Mouse (Mus musculus): Measurements from ENCODE around the gene Gm21677. TPM values are rescaled to one million over a fixed set of nuclear protein-coding genes. Genes with fewer than 3 reads are reported as not detected.
"Not testable (repeated sequence)": the region's sequence is repeated elsewhere in the genome, so short reads cannot be mapped to it uniquely, and the experiment has no call there.

The Gm21677 gene
- total RNA-seq (2014; rRNA removed) (not detected in 2 replicates), polyA plus RNA-seq (2012; rRNA removed) (not detected in 2 replicates)

DNA sequence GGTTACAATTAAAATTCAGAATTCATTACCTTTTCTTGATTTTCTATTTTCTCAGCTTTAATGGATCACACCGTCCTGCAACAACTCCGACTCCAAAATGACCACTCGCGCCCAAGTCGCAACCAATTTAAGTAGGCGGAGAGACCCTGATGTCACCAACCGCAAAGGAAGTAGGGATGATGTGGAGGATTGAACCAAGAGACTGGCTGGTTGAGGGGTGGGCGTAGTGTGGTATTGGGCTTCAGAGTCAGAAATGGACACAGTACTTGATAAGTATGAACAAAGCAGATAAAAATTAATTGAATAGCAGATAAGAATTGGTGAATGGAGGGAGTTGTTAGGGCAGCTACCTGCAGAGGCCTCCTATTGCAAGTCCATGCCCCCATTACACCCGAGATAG, at the start of gene Gm21677:
TSS of gene Gm21677 (minus strand) at position 101 of the 400 bp plus-strand sequence.
- H3K27ac ChIP-seq (replicated peaks; ENCODE audit: insufficient read depth, low read depth, low read length); DNase-seq (ENCODE audit: extremely low read depth, low read depth, low spot score); H3K27me3 ChIP-seq (ENCODE audit: control insufficient read depth, insufficient read depth, low read length); H3K4me1 ChIP-seq (ENCODE audit: control insufficient read depth, insufficient read depth, low read length); H3K4me3 ChIP-seq (ENCODE audit: insufficient read depth, low read depth, low read length); H3K9ac ChIP-seq (ENCODE audit: low read depth, low read length); H3K79me2 ChIP-seq (ENCODE audit: control insufficient read depth, insufficient read depth, low read length); H3K36me3 ChIP-seq (ENCODE audit: control insufficient read depth, insufficient read depth, low read length): not testable (repeated sequence)
- WGBS: no CpG with 5 or more reads among the region's 9 CpGs

DNA sequence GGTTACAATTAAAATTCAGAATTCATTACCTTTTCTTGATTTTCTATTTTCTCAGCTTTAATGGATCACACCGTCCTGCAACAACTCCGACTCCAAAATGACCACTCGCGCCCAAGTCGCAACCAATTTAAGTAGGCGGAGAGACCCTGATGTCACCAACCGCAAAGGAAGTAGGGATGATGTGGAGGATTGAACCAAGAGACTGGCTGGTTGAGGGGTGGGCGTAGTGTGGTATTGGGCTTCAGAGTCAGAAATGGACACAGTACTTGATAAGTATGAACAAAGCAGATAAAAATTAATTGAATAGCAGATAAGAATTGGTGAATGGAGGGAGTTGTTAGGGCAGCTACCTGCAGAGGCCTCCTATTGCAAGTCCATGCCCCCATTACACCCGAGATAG, 39.0 kb upstream of the Gm21677 start, which contains the start of gene Gm21693:
TSS of gene Gm21693 (minus strand) at position 101 of the 400 bp plus-strand sequence.
- not testable (repeated sequence) for H3K27ac ChIP-seq (replicated peaks; ENCODE audit: insufficient read depth, low read depth, low read length); H3K9ac ChIP-seq (ENCODE audit: low read depth, low read length); H3K36me3 ChIP-seq (ENCODE audit: control insufficient read depth, insufficient read depth, low read length); H3K79me2 ChIP-seq (ENCODE audit: control insufficient read depth, insufficient read depth, low read length); H3K4me3 ChIP-seq (ENCODE audit: insufficient read depth, low read depth, low read length); H3K27me3 ChIP-seq (ENCODE audit: control insufficient read depth, insufficient read depth, low read length); H3K4me1 ChIP-seq (ENCODE audit: control insufficient read depth, insufficient read depth, low read length); DNase-seq (ENCODE audit: extremely low read depth, low read depth, low spot score)
- no CpG with 5 or more reads among the region's 9 CpGs for WGBS

DNA sequence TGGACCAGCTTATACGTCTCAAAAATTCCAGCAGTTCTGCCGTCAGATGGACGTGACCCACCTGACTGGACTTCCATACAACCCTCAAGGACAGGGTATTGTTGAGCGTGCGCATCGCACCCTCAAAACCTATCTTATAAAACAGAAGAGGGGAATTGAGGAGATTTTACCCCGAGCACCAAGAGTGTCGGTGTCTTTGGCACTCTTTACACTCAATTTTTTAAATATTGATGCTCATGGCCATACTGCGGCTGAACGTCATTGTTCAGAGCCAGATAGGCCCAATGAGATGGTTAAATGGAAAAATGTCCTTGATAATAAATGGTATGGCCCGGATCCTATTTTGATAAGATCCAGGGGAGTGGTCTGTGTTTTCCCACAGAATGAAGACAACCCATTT, 34.4 kb upstream of the Gm21677 start:
- H3K9ac ChIP-seq (ENCODE audit: low read depth, low read length); H3K4me1 ChIP-seq (ENCODE audit: control insufficient read depth, insufficient read depth, low read length); H3K27ac ChIP-seq (replicated peaks; ENCODE audit: insufficient read depth, low read depth, low read length); DNase-seq (ENCODE audit: extremely low read depth, low read depth, low spot score); H3K36me3 ChIP-seq (ENCODE audit: control insufficient read depth, insufficient read depth, low read length); H3K27me3 ChIP-seq (ENCODE audit: control insufficient read depth, insufficient read depth, low read length); H3K4me3 ChIP-seq (ENCODE audit: insufficient read depth, low read depth, low read length); H3K79me2 ChIP-seq (ENCODE audit: control insufficient read depth, insufficient read depth, low read length): not testable (repeated sequence)
- WGBS: no CpG with 5 or more reads among the region's 11 CpGs

Other genes with a start within 250 kb of the Gm21677 start
- gene Gm21693, start 38.9 kb upstream of the Gm21677 start, total RNA-seq (2014; rRNA removed): not detected in 2 replicates
- not detected in 2 replicates for gene Gm21693, start 38.9 kb upstream of the Gm21677 start, polyA plus RNA-seq (2012; rRNA removed)
- not detected in 2 replicates for gene Gm21704, start 103.7 kb upstream of the Gm21677 start, total RNA-seq (2014; rRNA removed)
- not detected in 2 replicates for gene Gm21704, start 103.7 kb upstream of the Gm21677 start, polyA plus RNA-seq (2012; rRNA removed)
- gene Gm21708, start 103.7 kb upstream of the Gm21677 start, total RNA-seq (2014; rRNA removed): not detected in 2 replicates
- gene Gm21708, start 103.7 kb upstream of the Gm21677 start, polyA plus RNA-seq (2012; rRNA removed): not detected in 2 replicates

Measured in liver, adult 2 months (tissue).